Mouse (Mus musculus): ENCODE data around the gene Foxp4. TPM values are rescaled to one million over a fixed set of nuclear protein-coding genes. Genes with fewer than 3 reads are reported as not detected.

Gene Foxp4
- total RNA-seq (2012; rRNA removed) (8.5 and 9.9 TPM in 2 replicates), total RNA-seq (2014; rRNA removed) (2.5 and 3.3 TPM in 2 replicates), polyA plus RNA-seq (2012; ENCODE audit: insufficient read length, low read depth) (34.8 and 41.7 TPM in 2 replicates)

- H3K27ac ChIP-seq (ENCODE audit: insufficient read depth, low read depth), result peak within 1 kb of the TSS; percentile 88
- H3K9me3 ChIP-seq (replicated peaks; ENCODE audit: low read length), result no peaks in the 10 kb centered on the region
- H3K4me3 ChIP-seq (replicated peaks in 1 of 3; ENCODE audit: low read depth in 2 of 3, low read length in 2 of 3, poor library complexity in 1 of 3), result peak within 1 kb of the TSS; percentile 66 to 83 (median 73)
- dilution Hi-C loops (cut with MboI; ENCODE audit: extremely low pct_ligation_motif_present, extremely low pct_unique_long_range_greater_than_20kb, low sequenced_read_pairs) (no loop called here), in situ Hi-C loops (cut with MboI; ENCODE audit: low pct_ligation_motif_present, low pct_unique_long_range_greater_than_20kb, low sequenced_read_pairs) (no loop called here)
- H3K9ac ChIP-seq (ENCODE audit: insufficient read depth, low read depth), result peak within 1 kb of the TSS; percentile 85
- peaks cover 15% of the 10 kb centered on the region for H3K79me2 ChIP-seq (replicated peaks; ENCODE audit: control insufficient read depth, extremely low read depth, insufficient read depth, poor library complexity, severe bottlenecking)
- H3K27me3 ChIP-seq (replicated peaks), result no peaks in the 10 kb centered on the region
- TF ChIP-seq IRF4 (IDR thresholded peaks at IDR 0.05; ENCODE audit: low read depth, low read length) (no peak; the same call in 1 of the 2 replicates), ETS1 (conservative IDR thresholded peaks at IDR 0.05; ENCODE audit: low read depth, low read length) (no peak; the same call in 1 of the 2 replicates), MYC (IDR thresholded peaks at IDR 0.05; ENCODE audit: low read depth, low read length) (peak; percentile 98), ZMIZ1 (IDR thresholded peaks at IDR 0.05; ENCODE audit: low read depth, low read length) (peak; percentile 38; the same call in 1 of the 2 replicates), TCF12 (IDR thresholded peaks at IDR 0.05; ENCODE audit: low read depth, low read length) (peak; percentile 42; the same call in 1 of the 2 replicates), MEF2A (IDR thresholded peaks at IDR 0.05; ENCODE audit: borderline replicate concordance, low read depth, low read length) (peak; percentile 27), CHD1 (IDR thresholded peaks at IDR 0.05; ENCODE audit: low read depth, low read length) (no peak), MAZ (IDR thresholded peaks at IDR 0.05; ENCODE audit: low read depth, low read length) (peak; percentile 93), RAD21 (IDR thresholded peaks at IDR 0.05; ENCODE audit: low read depth, low read length) (no peak), CHD2 (IDR thresholded peaks at IDR 0.05; ENCODE audit: low read length) (peak; percentile 67; the same call in 1 of the 2 replicates), ZNF384 (IDR thresholded peaks at IDR 0.05; ENCODE audit: low read depth, low read length) (no peak), HCFC1 (IDR thresholded peaks at IDR 0.05; ENCODE audit: low read depth, low read length) (peak; percentile 19), SIN3A (IDR thresholded peaks at IDR 0.05; ENCODE audit: low read length) (peak; percentile 4), MAX (IDR thresholded peaks at IDR 0.05; ENCODE audit: low read length) (peak; percentile 93), TBP (conservative IDR thresholded peaks at IDR 0.05; ENCODE audit: low read depth, low read length) (no peak), NRF1 (IDR thresholded peaks at IDR 0.05; ENCODE audit: low read depth, low read length) (peak; percentile 82), ELF1 (IDR thresholded peaks at IDR 0.05; ENCODE audit: low read depth, low read length) (0 out of 2 replicates have a peak, but pooled peaks have one; percentile 45), POLR2A (IDR thresholded peaks at IDR 0.05; ENCODE audit: low read depth, low read length) (peak; percentile 65), BHLHE40 (IDR thresholded peaks at IDR 0.05; ENCODE audit: low read depth, low read length) (peak; percentile 65), USF1 (IDR thresholded peaks at IDR 0.05; ENCODE audit: low read depth, low read length) (peak; percentile 54), MXI1 (IDR thresholded peaks at IDR 0.05; ENCODE audit: low read depth, low read length) (peak; percentile 99), UBTF (IDR thresholded peaks at IDR 0.05; ENCODE audit: low read depth, low read length) (peak; percentile 17), NELFE (IDR thresholded peaks at IDR 0.05; ENCODE audit: low read depth, low read length) (peak; percentile 53), CTCF (conservative IDR thresholded peaks at IDR 0.05 in 1 of 2, IDR thresholded peaks at IDR 0.05 in 1 of 2; ENCODE audit: low read depth in 2 of 2, low read length in 2 of 2) (no peak), KAT2A (IDR thresholded peaks at IDR 0.05; ENCODE audit: insufficient replicate concordance, low read length) (no peak), USF2 (conservative IDR thresholded peaks at IDR 0.05; ENCODE audit: low read depth, low read length) (no peak)
- peak; percentile 86 for DNase-seq (ENCODE audit: extremely low read depth)
- H3K4me2 ChIP-seq (ENCODE audit: insufficient read depth, low read depth, poor library complexity, severe bottlenecking), result peak within 1 kb of the TSS; percentile 95
- H3K4me1 ChIP-seq (ENCODE audit: control insufficient read depth in 1 of 2, insufficient read depth in 2 of 2), result peaks cover 8 to 40% of the 10 kb centered on the region in 2 experiments
- H3K36me3 ChIP-seq (replicated peaks in 1 of 2; ENCODE audit: control insufficient read depth in 1 of 2, insufficient read depth in 1 of 2, low read length in 1 of 2), result peaks cover 2 to 32% of the 10 kb centered on the region in 2 experiments
Measured at GRCm38 (mm10) chr17:47924383-47925339, at the start of gene Foxp4. TSS of gene Foxp4 (minus strand) at chr17:47924645.
